Mouse (Mus musculus) fibroblast of lung, adult 2 months (primary cell): ENCODE data around the gene Myo1g.

Experiments
- DNase-seq: peaks from one replicate; pipeline ENCODE4 v3.0.0-alpha.2; 2011; ENCODE audit warnings: low read depth

Myo1g gene

GRCm38 (mm10) chr11:6520507-6521173 is at the start of gene Myo1g:
Myo1g (minus strand) TSS chr11:6520965.
- no peak for DNase-seq

- DNase-seq, result no peak
Observed at GRCm38 (mm10) chr11:6569410-6569777, 48.6 kb upstream of the Myo1g start.

GRCm38 (mm10) chr11:6568584-6569409 is 48.0 kb upstream of the Myo1g start:
- DNase-seq, result no peak

GRCm38 (mm10) chr11:6567951-6568350 is 47.2 kb upstream of the Myo1g start:
- DNase-seq, result no peak

- DNase-seq, result no peak
Observed at GRCm38 (mm10) chr11:6566496-6566895, 45.7 kb upstream of the Myo1g start.

- no peak for DNase-seq
Observed at GRCm38 (mm10) chr11:6563201-6563600, 42.4 kb upstream of the Myo1g start.

GRCm38 (mm10) chr11:6562359-6562758 is 41.6 kb upstream of the Myo1g start:
- no peak for DNase-seq

- no peak for DNase-seq
Observed at GRCm38 (mm10) chr11:6561474-6561873, 40.7 kb upstream of the Myo1g start.

- DNase-seq, result no peak
Observed at GRCm38 (mm10) chr11:6560655-6561360, 40.0 kb upstream of the Myo1g start.

- DNase-seq, result no peak
Observed at GRCm38 (mm10) chr11:6559996-6560395, 39.2 kb upstream of the Myo1g start.

GRCm38 (mm10) chr11:6558234-6558633 is 37.5 kb upstream of the Myo1g start:
- no peak for DNase-seq

GRCm38 (mm10) chr11:6550201-6550600 is 29.4 kb upstream of the Myo1g start:
- no peak for DNase-seq

GRCm38 (mm10) chr11:6549770-6550169 is 29.0 kb upstream of the Myo1g start:
- no peak for DNase-seq

- no peak for DNase-seq
Observed at GRCm38 (mm10) chr11:6547696-6548325, 27.0 kb upstream of the Myo1g start.

GRCm38 (mm10) chr11:6547037-6547680 is 26.4 kb upstream of the Myo1g start:
- no peak for DNase-seq

- peak; percentile 91 for DNase-seq
Observed at GRCm38 (mm10) chr11:6546205-6547013, 25.6 kb upstream of the Myo1g start, which contains the start of gene Ccm2. Ccm2 (plus strand) TSS chr11:6546887.

GRCm38 (mm10) chr11:6545857-6546192 is 25.1 kb upstream of the Myo1g start:
- DNase-seq, result no peak

- no peak for DNase-seq
Observed at GRCm38 (mm10) chr11:6545186-6545856, 24.6 kb upstream of the Myo1g start.

- DNase-seq, result no peak
Observed at GRCm38 (mm10) chr11:6544683-6545082, 23.9 kb upstream of the Myo1g start.

GRCm38 (mm10) chr11:6530746-6531145 is 10.0 kb upstream of the Myo1g start:
- DNase-seq, result no peak
